Mouse (Mus musculus) kidney, adult 2 months (tissue): ENCODE measurements around the gene Slc22a3. TPM values are rescaled to one million over a fixed set of nuclear protein-coding genes. Genes with fewer than 3 reads are reported as not detected.

Experiments
- DNase-seq: peaks from one replicate; pipeline ENCODE4 v3.0.0; 2021
- H3K27ac ChIP-seq: fragments of 200-500 bp; 2 replicates; pipeline ENCODE4 v1.5.1; 2012; ENCODE audit warnings: low read depth, low read length, control low read depth, inconsistent platforms; ENCODE audit not compliant: insufficient read depth
- H3K27me3 ChIP-seq: fragments of 200-500 bp; replicated peaks from 2 replicates; pipeline ENCODE4 v1.6.1; 2012; ENCODE audit warnings: mild to moderate bottlenecking, moderate library complexity, low read length, inconsistent platforms; ENCODE audit not compliant: control insufficient read depth, insufficient read depth
- H3K36me3 ChIP-seq: fragments of 200-500 bp; 2 replicates; pipeline ENCODE4 v1.6.1; 2012; ENCODE audit warnings: mild to moderate bottlenecking, moderate library complexity, low read length, inconsistent platforms; ENCODE audit not compliant: control insufficient read depth, insufficient read depth
- H3K4me1 ChIP-seq: fragments of 200-500 bp; 2 replicates; pipeline ENCODE4 v1.6.1; 2011; ENCODE audit warnings: low read length; ENCODE audit not compliant: control insufficient read depth, insufficient read depth
- H3K4me3 ChIP-seq: fragments of 200-500 bp; 2 replicates; pipeline ENCODE4 v1.5.1; 2011; ENCODE audit warnings: mild to moderate bottlenecking, low read depth, low read length, control low read depth; ENCODE audit not compliant: insufficient read depth
- CTCF ChIP-seq: fragments of 200-500 bp; conservative IDR thresholded peaks from 2 replicates; pipeline ENCODE4 v1.5.1; 2011; ENCODE audit warnings: low read depth, mild to moderate bottlenecking, control low read depth, low read length, moderate library complexity, mixed read lengths; ENCODE audit not compliant: insufficient read depth, insufficient read length
- POLR2A ChIP-seq: fragments of 200-500 bp; IDR thresholded peaks from one replicate; pipeline ENCODE4 v1.6.1; 2011; ENCODE audit warnings: low read depth, low read length, control low read depth
- WGBS: fragments of 180-500 bp; shearing (Covaris S2); methylation state at CpG from one replicate; pipeline ENCODE4 v1.1.7; 2018; 5-methylcytosine and 5-hydroxymethylcytosine counted together
- polyA plus RNA-seq: library from polyadenylated mRNA; depleted of rRNA; stranded (reverse); fragments of >200 nt; gene quantifications from 2 replicates; pipeline ENCODE4 v1.2.3, GENCODE M21; 2012

Slc22a3 gene
- polyA plus RNA-seq, 1 experiment: 1.4 TPM

DNA sequence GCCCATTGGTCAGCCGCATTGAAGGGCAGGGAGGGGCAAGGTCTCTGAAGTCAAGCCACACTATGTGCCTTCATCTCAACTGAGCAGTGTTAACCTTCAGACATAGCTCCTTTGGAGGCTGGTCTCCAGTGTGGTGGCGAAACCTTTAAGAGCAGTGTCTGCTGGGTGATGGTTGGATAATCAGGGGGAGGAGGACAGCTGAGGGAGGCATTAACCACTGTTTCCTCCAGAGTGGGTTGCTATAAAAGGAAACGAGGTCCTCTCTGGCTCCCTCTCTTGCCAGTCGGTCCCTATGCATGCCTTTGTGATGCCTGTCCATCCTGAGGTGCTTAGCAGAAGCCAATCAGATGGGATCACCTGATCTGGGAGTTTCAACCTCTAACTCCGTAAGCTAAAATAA, 38.8 kb downstream of the Slc22a3 start:
- H3K36me3 ChIP-seq: no peaks in the 10 kb centered on the region
- no peak for DNase-seq
- H3K27me3 ChIP-seq: no peaks in the 10 kb centered on the region
- WGBS: 69% methylated on average over 5 of the region's 5 CpGs
- H3K4me1 ChIP-seq: no peaks in the 10 kb centered on the region
- no peak overlapping the region for H3K27ac ChIP-seq
- no peak overlapping the region for H3K4me3 ChIP-seq
- TF ChIP-seq POLR2A (no peak), CTCF (no peak)

DNA sequence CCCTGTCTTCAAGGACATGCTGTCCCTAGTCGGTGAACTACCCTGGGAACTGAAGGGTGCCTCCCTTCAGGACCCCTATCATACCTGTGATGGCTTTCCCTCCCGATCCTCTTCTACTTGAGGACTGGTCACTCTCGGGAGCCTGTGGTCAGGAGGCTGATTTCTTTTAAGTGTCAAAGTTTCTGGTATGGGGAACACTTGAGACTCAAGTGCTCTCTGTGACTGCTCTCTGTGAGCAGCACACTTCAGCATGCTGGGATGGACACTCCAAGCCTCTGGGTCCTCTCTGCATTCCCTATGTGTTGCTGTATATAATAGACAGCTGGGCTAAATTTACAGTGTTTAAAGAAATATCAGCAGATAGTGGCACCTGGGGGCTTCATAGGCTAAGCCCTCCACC, 39.9 kb downstream of the Slc22a3 start:
- DNase-seq: no peak
- TF ChIP-seq CTCF: no peak
- TF ChIP-seq POLR2A: no peak
- Histone ChIP-seq H3K27ac (no peak overlapping the region), H3K4me1 (no peaks in the 10 kb centered on the region), H3K27me3 (no peaks in the 10 kb centered on the region), H3K4me3 (no peak overlapping the region), H3K36me3 (no peaks in the 10 kb centered on the region)
- 62% methylated on average over 3 of the region's 3 CpGs for WGBS

DNA sequence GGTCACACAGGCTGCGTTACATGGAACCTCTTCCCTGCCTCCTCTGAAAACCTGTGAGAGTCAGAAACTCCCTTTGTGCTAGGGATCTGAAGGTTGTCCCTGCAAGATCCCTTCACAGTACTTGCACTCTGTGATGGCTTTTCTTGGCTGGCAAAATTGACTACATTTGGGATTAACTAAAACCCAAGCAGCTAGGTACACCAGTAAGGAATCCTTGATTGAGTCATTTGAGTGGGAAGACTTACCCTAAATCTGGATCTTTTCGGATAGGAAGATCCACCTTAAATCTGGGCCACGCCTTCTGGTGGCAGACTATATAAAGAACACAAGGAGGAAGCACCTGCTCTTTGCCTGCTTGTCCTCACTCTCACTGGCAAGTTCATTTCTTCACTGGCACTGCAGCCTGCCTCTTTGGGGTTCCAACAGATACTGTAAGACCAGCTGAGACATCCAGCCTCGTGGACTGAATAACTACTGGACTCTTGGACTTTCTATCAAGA, 41.0 kb downstream of the Slc22a3 start:
- no peak for TF ChIP-seq CTCF
- no peak for TF ChIP-seq POLR2A
- no peaks in the 10 kb centered on the region for H3K36me3 ChIP-seq
- WGBS: 75% methylated on average over 4 of the region's 4 CpGs

DNA sequence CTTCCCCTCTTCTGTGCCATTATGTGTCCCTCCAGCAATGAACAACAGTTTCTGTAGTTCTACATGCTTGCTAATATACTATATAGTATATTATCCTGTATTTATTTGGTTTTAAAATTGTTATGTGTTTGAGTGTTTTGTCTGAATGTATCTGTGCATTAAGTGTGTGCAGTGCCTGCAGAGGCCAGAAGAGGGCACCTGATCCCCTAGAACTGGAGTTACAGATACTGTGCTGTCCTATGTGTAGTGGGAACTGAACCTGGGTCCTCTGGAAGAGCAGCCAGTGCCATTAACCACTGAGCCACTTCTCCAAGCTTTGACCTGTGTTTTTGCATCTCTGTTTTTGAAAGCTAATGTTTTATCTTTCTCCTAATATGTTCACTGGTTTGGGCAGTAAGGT, 46.3 kb downstream of the Slc22a3 start:
- Histone ChIP-seq H3K4me3 (no peak overlapping the region), H3K27ac (no peak overlapping the region), H3K27me3 (no peaks in the 10 kb centered on the region), H3K4me1 (no peaks in the 10 kb centered on the region), H3K36me3 (no peaks in the 10 kb centered on the region)
- TF ChIP-seq CTCF (0 out of 2 replicates have a peak, but pooled peaks have one; percentile 17), POLR2A (no peak)
- no peak for DNase-seq

More for the DNA sequence above, 41.0 kb downstream of the Slc22a3 start:
- DNase-seq: no peak
- Histone ChIP-seq H3K27ac (no peak overlapping the region), H3K4me1 (no peaks in the 10 kb centered on the region), H3K27me3 (no peaks in the 10 kb centered on the region), H3K4me3 (no peak overlapping the region)

DNA sequence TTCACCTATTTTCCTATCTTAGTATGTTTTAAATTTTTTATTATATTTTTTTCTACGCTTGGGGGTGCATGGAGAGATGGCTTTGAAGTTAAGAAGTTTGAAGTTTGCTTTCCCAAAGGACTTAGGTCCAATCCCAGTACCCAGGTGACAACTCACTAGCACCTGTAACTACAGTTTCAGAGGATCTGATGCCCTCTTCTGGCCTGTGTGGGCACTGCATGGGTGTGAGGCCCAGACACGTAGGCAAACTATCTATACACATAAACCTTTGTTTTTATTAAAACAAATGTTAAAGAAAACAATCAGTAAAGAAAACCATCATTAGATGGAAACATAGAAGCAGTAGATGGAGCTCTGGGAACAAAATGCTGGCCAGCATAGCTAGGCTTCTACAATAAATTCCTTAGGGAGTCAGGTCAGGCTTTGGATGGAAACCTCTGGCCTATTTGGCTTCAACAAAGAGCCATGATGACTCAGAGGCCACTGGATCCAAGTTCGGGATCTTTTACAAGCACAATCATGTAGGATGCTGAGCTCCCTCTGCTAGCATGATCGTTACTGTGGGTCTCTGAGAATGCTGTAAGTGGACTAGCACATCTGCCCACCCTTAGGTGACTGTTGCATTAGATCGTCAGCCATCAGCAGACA, 52.2 kb downstream of the Slc22a3 start:
- 78% methylated on average over 5 of the region's 5 CpGs for WGBS
- peak; percentile 41 for DNase-seq
- TF ChIP-seq POLR2A: no peak
- peak; percentile 69 for TF ChIP-seq CTCF

DNA sequence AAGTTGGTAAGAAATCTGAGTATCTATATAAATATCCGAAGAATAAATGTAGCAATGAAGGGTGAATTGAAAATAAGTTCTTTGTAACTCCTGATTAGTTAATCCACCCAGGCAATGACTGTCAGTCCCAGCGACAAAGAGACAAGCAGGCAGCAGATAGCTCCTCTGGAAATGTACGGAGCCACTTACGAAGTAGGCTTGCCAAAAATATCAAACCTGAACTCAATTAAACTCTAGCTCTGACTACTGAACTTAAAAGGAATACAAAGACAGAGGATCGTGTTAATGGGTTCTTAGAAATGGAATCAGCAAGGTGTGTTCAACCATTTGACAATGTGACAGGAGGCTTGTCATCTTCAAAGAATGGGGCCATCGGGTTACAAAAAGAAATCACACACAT, 53.8 kb downstream of the Slc22a3 start:
- no peak for TF ChIP-seq POLR2A
- TF ChIP-seq CTCF: no peak
- WGBS: 83% methylated on average over 6 of the region's 6 CpGs

More for the DNA sequence above, 52.2 kb downstream of the Slc22a3 start:
- no peak overlapping the region for H3K4me3 ChIP-seq
- no peaks in the 10 kb centered on the region for H3K4me1 ChIP-seq
- H3K27me3 ChIP-seq: no peaks in the 10 kb centered on the region
- H3K27ac ChIP-seq: no peak overlapping the region
- no peaks in the 10 kb centered on the region for H3K36me3 ChIP-seq

DNA sequence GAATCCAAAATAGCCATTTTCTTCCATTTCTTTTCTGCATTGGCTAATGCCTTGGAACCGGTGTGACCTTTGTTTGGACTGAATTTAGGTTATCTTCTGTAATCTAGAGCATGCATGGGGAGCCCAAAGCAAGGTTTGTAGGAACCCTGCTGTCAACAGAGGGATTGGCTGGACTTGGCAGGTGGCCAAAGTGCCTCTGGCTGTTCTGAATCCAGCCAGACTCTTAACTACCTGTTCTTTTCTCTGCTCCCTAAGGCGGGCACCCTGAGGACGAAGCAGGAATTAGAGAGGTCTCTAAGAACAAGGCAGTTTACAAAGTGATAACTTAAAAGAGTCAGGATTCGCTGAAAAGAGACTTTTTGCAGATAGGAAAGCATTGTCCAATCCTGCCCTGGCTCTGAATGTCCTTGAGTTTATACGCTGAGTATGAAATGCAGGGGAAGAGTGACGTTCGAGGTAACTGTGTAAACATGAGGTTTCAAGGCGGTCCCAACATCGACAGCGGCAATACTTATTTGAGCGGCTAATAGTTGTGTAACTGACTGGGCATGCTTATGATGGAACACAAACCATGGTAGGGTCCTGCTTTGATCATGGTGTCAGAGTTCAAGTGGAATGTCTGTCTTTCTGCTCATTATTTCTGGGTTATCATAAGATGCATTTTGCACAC, 54.5 kb downstream of the Slc22a3 start:
- 79% methylated on average over 11 of the region's 11 CpGs for WGBS

More for the DNA sequence above, 53.8 kb downstream of the Slc22a3 start:
- Histone ChIP-seq H3K4me3 (no peak overlapping the region), H3K27ac (no peak overlapping the region), H3K27me3 (no peaks in the 10 kb centered on the region), H3K36me3 (no peaks in the 10 kb centered on the region), H3K4me1 (no peaks in the 10 kb centered on the region)
- no peak for DNase-seq

DNA sequence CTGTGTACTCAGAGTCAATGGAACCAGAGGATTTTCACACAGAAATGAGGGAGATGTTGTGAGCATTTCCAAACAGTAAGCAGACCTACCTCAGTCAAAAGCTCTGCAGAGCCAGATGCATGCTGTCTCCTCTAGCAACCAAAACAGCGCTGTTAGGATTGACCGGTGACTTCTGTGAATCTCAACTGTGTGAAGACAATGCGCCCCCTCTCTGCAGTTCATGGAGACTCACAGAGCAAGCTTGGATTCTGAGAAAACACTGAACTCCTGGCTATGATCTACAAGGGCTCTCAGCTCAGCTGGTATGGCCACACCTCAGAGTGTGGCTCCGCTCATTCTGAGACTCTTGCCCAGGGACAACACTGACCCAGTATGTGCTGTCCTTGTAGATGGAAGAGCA, 56.3 kb downstream of the Slc22a3 start:
- no peaks in the 10 kb centered on the region for H3K27me3 ChIP-seq
- H3K4me1 ChIP-seq: no peaks in the 10 kb centered on the region
- no peak overlapping the region for H3K27ac ChIP-seq
- no peak for DNase-seq
- H3K4me3 ChIP-seq: no peak overlapping the region
- WGBS: 63% methylated on average over 4 of the region's 4 CpGs
- TF ChIP-seq CTCF (no peak), POLR2A (no peak)
- no peaks in the 10 kb centered on the region for H3K36me3 ChIP-seq

More for the DNA sequence above, 54.5 kb downstream of the Slc22a3 start:
- Histone ChIP-seq H3K27me3 (no peaks in the 10 kb centered on the region), H3K4me3 (no peak overlapping the region), H3K36me3 (no peaks in the 10 kb centered on the region), H3K27ac (no peak overlapping the region), H3K4me1 (no peaks in the 10 kb centered on the region)
- peak; percentile 21 for DNase-seq
- no peak for TF ChIP-seq CTCF
- no peak for TF ChIP-seq POLR2A
